Mouse (Mus musculus): ENCODE results near the gene Rpl34. TPM values are rescaled to one million over a fixed set of nuclear protein-coding genes. Genes with fewer than 3 reads are reported as not detected.

The Rpl34 gene
- total RNA-seq, 2 experiments from 2014 or later: 996 to 1,125 TPM

DNA sequence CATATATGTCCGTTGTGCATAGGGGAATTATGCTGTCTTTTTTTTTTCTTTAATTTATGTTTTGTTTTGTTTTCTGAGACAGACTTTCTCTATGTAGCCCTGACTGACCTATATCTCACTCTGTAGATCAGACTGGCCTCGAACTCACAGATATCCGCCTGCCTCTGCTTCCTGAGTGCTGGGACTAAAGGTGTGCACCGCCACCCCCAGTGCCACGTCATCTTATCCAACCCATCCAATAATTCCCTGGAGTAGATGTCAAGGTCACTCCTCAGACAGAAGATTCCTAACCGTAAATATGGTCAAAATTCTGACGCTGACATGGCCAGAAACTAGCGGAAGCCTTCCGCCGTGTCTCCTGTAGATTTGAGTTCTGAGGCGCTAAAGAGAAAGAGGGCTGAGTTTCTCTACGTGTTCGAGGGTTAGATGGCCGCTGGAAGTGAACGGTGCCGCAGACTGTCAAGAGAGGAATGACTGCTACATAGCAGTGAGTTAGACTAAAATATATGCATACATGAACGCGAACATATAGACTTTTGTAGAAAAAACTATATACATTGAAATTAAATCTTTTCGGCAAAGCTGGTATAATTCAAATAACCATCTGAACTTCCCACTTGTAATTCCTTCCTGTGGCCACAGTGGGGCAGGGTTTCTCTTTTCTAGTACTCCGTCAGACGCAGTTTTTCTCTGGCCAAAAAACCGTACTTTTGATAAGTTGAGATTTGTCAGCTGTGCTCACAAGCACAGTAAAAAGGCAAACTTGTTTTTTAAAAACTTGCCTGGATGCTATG, 15.2 kb downstream of the Rpl34 start:
- DNase-seq (ENCODE audit: low spot score in 2 of 2): peak; percentile 24 to 46

DNA sequence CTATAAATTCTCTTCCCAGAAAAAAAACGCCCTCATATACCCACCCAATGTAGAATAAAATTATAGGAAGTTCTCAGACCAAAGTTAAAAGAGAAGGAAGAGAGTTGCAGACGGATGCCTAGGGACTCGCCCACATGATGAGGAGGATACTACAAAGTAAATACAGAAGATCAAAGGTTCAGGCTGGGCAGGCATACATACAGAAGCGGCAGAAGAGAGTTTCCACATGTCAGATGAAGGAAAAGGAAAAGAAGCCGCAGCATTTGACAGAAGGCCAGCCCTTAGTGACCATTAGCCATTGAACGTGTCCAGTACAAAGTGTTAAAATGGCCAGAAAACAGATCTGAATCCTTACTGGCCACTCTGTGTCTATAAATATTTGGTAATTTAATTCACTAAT, 17.3 kb downstream of the Rpl34 start:
- DNase-seq (ENCODE audit: low spot score in 2 of 2): no peak

DNA sequence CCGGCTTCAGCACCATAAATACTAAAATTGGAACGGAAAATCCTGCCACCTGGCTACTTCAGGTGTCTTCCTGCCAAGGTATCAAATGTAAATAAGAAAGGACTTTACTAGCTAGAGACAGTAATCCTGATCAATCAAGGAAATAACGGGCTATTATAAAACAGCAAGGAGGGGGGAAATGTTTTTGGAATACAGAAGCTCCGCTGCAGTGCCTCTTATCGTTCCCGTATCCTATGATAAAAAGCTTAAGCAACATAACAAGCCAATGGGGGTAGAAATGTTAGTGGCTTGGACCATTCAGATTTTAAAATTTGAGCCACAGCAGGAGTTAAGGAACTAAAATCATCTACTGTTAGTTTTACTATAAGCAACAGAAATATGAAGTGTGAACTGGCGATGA, 20.1 kb downstream of the Rpl34 start:
- DNase-seq (ENCODE audit: low spot score in 2 of 2): no peak

DNA sequence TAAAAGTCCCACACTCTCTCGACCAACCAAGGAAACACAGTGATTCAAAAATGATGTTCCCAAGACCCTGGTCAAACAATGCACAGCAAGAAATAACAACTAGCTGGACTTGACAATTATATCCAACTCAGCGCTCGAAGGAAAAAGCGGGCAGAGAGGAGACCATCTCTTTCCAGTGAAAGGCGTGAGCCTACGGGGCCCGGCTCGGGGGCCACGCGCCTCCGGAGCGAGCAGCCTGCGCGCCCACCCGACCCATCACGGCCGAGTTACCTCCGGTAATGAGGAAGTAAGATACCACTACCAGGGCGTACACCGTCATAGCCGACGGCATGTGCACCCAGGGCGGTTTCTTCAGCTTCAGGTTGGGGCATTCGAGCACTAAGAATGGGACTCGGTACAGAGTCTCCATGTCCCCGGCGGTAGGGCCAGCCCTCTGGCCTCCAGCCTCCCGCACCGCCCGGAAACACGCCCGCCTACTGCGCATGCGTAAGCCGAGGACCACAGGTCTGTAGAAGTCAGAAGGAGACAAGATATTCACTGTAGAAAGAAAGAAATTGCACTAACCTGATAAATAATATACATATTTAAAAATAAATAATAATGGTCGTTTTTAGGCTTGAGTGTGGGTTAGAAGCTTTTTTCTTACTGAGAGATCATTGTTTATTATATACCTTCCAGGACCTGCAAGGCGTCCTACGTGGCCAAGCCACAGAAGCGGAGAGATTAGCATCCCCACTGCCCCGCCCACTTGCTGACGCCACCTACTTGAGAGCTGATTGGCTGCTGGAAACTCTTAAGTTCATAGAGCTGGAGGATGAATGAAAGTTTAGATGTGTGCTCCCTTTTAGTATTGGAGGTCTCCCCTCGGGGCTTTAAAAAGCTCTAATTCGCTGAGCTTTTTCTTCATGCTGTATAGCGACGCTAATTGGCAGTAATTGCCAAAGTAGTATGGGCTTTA, 21.0 kb downstream of the Rpl34 start, which contains the start of gene Ostc:
Gene Ostc (minus strand): TSS at position 478 of the 958 bp plus-strand sequence.
- peak; percentile 78 to 89 for DNase-seq (ENCODE audit: low spot score in 2 of 2)

DNA sequence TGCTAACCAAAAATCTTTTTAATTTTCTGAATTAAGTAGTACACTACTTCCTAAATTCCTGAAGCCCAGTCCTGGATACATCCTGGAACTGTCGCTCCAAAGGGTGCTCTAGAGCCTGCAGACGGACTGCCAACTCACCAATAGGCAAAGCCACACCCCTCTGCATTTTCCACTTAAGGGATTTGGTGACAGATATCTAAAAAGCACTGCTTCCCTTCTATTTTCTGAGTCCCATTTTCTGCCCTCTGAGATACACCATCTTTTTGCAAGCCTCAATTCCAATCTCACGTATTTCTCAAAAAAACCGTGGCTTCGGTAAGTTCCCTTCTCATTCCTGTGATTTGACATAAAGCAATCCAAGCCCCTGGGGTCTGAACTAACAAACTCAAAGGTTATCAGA, 21.7 kb downstream of the Rpl34 start:
- DNase-seq (ENCODE audit: low spot score in 2 of 2): no peak

DNA sequence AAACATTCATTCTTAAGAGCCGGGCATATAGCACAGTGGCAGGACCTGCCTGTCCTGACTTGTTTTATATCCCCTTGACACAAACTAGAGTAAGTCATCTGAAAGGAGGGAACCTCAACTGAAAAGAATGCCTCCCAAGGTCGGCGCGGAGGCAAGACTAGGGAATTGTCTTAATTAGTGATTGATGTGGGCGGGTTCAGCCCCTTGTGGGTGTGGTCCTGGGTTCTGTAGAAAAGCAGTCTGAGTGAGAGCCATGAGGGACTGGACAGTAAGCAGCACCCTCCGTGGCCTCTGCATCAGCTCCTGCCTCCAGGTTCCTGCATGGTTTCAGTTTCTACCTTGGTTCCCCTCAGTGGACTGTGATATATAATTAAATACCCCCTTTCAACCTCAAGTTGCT, 27.9 kb downstream of the Rpl34 start:
- DNase-seq (ENCODE audit: low spot score in 2 of 2): no peak

DNA sequence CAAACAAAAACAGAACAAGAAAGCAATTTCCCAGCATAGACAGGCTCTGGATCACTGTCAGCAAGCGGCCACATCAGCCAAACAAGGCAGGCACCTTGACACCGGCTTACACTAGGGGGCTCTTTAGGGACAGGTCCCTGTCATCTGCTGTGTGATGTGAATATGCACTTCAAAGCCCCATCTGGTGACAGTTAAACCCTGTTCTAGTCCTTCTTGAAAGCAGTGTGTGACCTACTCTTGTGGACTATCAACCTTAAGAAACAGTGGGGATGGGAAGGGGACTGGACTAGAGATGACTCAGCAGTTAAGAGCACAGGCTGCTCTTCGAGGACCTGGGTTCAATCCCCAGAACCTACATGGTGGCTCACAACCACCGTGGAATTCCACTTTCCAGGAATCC, 32.6 kb downstream of the Rpl34 start:
- no peak for DNase-seq (ENCODE audit: low spot score in 2 of 2)

DNA sequence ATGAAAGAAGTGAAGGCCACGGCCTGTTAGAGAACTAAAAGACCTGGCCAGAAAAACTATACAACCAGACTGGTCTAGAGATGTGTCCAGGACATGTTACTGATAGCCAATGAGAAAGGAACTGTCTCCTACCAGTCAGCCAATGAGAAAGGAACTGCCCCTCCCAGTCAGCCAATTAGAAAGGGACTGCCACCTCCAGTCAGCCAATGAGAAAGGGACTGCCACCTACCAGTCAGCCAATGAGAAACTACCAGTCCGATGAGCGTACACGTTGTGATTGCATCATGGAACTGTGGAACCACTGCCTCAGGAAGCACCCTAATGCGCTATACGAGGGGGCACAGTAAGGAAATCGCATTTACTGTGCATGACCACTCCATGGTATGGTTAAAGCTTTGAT, 35.5 kb downstream of the Rpl34 start:
- no peak for DNase-seq (ENCODE audit: low spot score in 2 of 2)

DNA sequence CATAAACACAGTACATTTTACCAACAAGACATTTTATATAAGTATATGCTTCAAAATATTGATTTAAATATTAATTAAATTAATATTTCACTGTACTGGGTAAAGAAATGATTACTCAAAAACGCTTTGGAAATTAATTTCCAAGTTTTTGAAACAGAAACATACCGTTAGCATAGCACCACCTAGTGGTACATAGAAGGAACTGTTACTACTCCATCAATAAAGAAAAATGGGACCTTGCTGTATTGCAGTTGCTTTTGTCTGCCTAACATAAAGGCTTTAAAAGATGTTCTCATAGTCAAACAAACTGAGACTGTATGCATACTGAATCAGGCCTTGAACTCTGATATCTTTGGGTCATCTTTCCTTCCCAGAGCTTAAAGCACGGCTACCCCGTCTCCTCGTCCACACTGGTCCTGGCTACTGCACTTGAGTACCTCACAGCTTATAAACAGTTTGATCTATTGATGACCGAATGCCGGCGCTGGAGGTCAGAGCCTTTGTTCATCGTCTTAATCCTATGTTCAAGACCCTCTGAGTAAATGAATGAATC, 36.1 kb downstream of the Rpl34 start:
- no peak for DNase-seq (ENCODE audit: low spot score in 2 of 2)

DNA sequence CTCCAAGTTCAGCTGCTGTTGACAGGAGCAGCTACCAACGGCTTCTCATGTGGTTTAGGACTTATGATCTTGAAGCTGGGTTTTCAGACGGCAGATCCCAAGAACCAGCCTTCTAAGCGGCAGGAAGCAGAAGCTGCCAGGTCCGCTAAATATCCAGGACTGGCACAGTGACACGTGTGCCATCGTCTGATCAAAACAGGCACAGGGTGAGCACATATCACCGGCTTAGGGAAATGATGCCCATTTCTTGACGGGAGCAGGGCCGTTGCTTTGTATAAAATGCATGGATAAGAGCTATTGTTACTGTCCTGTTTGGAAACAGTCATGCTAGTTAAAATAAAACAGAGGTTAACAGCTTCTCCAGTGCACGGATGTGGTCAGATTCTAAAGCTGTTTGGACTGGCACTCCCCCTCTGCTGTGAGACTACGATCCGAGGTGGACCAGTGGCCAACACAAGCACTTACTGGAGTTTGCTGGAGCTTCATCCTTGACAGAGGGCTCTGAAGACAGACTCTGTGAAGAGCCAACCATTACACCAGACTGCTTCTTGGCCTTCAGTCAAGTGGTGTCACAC, 38.5 kb downstream of the Rpl34 start:
- no peak for DNase-seq (ENCODE audit: low spot score in 2 of 2)

DNA sequence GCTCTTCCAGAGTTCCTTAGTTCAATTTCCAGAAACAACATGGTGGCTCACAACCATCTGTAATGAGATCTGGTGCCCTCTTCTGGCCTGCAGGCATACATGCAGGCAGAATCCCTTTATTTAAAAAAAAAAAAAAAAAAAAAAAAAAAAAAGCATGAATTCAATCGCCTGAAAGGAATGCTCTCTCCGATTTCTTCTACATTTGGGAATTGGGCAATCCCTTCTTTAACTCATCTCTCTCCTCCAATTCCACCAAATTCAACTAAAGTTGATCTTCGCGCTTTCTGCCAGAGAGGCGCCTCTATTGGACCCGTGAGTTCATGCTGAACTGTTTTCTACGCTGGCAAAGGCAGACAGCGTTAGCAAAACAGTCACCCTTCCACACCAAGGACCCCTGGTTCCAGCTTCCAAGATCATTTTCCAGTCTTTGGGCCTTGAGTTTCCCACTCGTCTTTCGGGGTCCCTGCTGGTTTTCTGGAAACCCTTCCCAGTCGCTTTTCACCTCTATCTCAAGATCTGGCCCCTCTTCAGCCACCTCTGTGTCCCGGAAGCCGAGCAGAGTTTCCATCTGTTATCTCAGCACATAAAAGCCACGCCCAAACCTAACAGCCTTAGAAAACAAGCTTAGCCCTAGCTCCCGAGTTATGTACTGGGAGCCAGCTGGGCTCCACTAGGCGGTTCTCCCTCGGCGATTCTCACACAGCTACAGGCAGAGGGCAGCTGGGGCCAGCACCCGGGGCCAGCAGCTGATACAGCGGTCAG, 39.2 kb downstream of the Rpl34 start:
- no peak for DNase-seq (ENCODE audit: low spot score in 2 of 2)

DNA sequence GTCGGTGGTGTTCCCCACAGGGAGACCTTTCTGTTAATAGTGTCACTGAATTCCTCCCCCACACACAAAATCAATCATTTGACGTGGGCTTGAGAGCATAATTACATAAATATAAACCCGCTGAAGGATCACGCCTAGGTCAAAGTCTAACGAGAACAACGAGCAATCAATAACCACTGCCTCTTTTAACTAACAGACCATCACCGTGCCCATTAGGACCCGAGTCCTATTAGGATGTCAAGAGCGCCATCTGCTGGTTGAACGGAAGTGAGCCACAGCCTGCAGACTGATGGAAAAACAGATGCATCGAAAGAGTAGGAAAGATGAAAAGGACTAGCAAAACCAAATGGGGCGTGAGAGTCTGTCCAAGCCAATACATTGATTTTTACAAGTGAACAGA, 40.6 kb downstream of the Rpl34 start:
- DNase-seq (ENCODE audit: low spot score in 2 of 2): peak; percentile 43 to 67

DNA sequence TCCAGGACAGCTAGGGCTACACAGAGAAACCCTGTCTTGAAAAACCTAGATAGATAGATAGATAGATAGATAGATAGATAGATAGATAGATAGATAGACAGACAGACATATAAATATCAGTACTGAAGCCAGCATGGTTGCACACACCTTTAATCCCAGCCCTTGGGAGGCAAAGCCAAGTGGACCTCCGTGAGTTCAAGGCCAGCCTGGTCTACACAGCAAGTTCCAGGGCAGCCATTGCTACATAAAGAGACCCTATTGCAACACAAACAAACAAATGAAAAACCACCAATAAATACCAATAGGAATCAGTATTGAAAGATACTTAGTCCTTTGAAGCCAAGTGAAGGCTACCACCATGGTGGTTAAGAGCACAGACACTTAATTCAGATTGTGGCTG, 43.1 kb downstream of the Rpl34 start:
- no peak for DNase-seq (ENCODE audit: low spot score in 2 of 2)

DNA sequence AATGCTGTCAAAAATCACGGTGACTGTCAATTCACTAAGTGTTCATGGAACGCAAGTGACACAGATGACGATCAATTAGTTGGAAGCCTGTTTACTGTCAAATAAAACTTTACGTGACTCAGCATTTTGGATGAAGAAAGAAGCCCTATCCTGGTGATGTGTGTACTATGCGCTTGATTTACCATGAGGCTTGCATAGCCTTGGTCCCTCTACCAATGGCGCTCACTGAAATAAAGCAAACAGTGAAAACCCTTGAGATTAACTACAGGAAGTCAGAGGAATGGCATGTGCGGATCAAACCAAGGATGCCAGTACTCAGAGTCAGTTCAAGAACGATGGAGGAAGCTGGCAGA, 45.2 kb downstream of the Rpl34 start:
- no peak for DNase-seq (ENCODE audit: low spot score in 2 of 2)

DNA sequence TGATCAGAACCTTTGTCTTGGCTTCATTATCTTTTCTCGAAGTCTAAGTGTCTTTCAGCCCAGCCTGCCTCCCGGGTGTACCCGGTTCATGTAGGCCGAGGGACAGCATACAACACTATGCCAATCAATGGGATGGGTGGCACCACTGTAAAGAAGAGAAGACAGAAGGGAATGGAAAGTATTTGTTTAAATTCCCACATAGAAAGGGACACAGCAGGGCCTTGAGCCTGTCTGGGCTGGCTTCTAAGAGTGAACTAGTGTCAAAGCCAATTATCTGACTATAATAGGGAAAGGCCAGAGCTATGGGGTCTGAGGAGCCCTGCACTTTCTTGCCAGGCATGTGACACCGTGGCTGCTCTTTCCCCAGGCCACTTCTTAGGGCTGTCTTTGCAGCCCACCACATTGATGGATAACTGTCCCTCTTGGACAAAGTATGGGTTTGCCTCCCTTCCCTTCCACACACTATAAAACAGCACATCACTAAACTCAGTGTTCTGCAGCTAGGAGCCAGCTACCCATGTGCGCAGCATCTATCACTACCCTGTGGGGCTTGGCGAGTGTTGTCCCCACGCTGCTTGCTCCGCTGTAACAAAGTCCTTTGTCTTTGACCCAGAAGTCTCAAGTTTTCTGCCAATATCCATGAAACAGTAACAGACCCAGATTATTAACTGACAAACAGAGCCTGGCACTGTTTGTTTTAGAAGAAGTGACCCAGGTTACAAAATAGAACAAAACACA, 45.8 kb downstream of the Rpl34 start:
- no peak for DNase-seq (ENCODE audit: low spot score in 2 of 2)

DNA sequence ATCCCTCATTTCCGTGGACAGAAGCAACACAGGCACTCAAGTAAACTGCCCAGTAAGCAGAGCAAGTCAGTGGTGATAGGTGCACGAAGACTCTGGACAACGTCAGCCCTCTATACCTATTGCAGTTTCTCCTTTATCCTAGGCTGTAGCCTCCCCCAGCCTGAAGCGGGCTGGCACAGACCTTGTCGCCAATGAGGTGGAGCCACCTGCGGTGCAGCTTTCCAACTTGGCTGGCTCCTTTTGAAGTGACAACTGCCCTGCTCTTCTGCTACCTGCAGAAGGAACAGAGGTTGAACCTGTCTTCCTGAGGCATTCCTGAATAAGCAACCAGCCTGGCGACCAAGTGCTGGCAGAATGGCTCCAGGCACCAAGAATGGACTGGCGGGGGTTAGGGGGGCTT, 46.4 kb downstream of the Rpl34 start:
- no peak for DNase-seq (ENCODE audit: low spot score in 2 of 2)

DNA sequence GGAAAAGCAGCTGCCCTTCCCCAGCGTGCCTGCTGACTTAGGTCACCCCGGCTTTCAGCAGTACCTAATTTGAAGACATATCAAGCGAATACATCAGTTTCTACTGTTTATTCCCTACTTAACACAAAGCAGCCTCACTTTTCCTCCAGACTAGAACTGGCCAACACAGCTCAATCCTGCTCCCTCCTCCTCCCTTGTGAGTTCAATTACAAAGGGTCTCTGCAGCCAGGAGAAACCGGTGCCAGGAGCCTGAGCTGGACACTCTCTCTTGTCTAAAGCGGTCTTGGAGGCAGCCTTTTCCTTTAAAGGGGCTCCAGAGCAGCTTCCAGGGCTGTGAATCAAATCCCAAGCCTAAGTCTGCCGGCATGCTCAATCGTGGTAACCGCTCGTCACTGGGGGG, 48.0 kb downstream of the Rpl34 start:
- no peak for DNase-seq (ENCODE audit: low spot score in 2 of 2)

DNA sequence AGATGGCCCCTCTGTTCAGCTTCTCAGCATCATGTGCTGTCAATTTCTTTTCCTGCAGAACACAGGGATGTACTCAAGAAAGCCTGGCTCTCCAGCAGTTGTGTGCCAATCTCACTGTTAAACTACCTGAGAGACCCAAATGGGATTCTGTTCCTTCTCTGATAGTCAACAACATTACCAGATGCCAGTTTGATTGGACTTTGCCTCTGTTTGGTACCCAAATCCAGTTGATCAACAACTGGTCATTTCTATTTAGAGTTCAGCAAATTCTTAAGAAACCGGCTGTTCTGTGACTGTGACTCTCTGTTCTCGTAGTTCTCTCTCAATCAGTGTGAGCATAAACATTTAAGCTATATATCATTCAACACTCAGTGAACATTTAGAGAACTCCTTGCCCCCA, 49.0 kb downstream of the Rpl34 start:
- DNase-seq (ENCODE audit: low spot score in 2 of 2): no peak

DNA sequence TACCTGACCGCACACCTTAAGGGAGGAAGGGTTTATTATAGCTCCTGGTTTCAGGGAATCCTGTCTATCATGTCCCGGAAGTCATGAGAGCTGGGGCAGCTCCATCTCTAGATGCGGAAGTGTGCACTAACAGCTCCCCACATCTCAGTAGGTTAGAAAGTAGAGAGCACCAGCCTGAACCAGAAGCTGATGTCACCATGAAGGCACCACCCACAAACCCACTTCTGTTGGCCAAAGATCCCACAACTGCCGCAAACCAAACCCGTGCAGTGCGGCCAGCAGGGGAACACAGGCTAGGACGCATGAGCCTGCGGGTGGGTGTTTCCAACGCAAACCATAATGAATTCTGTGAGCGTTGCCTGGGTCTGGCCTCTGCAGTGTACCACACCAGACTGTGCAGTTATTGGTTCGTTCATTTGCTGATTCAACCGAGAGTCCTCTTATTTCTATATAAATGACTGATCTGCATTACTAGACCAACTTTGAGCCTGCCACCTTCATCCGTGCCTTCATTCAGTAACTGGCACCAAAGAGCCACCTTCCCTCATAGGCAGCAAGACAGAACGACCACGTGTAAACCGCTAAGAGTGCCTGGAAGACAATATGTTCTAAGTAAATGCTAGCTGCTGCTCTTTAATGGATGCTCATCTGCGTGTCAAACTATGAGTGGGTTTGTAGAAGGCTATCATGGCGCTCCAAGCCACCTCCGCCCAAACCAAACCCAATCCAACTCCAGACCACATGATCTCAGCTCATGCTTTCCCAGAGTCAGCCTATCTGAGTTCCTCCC, 52.3 kb downstream of the Rpl34 start:
- no peak for DNase-seq (ENCODE audit: low spot score in 2 of 2)
